Mouse (Mus musculus): ENCODE measurements around the gene Klhdc10.

Gene Klhdc10

GRCm38 (mm10) chr6:30468684-30469083 is 67.0 kb downstream of the Klhdc10 start:
- peak; percentile 85 for DNase-seq (ENCODE audit: low read depth, low spot score)

- DNase-seq (ENCODE audit: low read depth, low spot score) = no peak
These were observed 67.7 kb downstream of the Klhdc10 start for GRCm38 (mm10) chr6:30469370-30469769.

GRCm38 (mm10) chr6:30471706-30472105 is 70.0 kb downstream of the Klhdc10 start:
- no peak for DNase-seq (ENCODE audit: low read depth, low spot score)

GRCm38 (mm10) chr6:30476025-30476765 is 74.5 kb downstream of the Klhdc10 start:
- DNase-seq (ENCODE audit: low read depth, low spot score) = no peak

GRCm38 (mm10) chr6:30477210-30477714 is 75.6 kb downstream of the Klhdc10 start:
- no peak for DNase-seq (ENCODE audit: low read depth, low spot score)

- DNase-seq (ENCODE audit: low read depth, low spot score) = no peak
These were observed 76.1 kb downstream of the Klhdc10 start for GRCm38 (mm10) chr6:30477784-30478183.

GRCm38 (mm10) chr6:30479418-30479817 is 77.8 kb downstream of the Klhdc10 start:
- no peak for DNase-seq (ENCODE audit: low read depth, low spot score)

- DNase-seq (ENCODE audit: low read depth, low spot score) = no peak
These were observed 81.2 kb downstream of the Klhdc10 start for GRCm38 (mm10) chr6:30482908-30483307.

- no peak for DNase-seq (ENCODE audit: low read depth, low spot score)
These were observed 84.8 kb downstream of the Klhdc10 start for GRCm38 (mm10) chr6:30486504-30486903.

GRCm38 (mm10) chr6:30499049-30499448 is 97.4 kb downstream of the Klhdc10 start:
- no peak for DNase-seq (ENCODE audit: low read depth, low spot score)

All from ZHBTc4 (cell line).